Mouse (Mus musculus) limb, embryonic 15.5 days (tissue): ENCODE data around the gene Slit3. TPM values are rescaled to one million over a fixed set of nuclear protein-coding genes. Genes with fewer than 3 reads are reported as not detected.

ENCODE experiments used
- ATAC-seq: fragments of 200-750 bp; cut with Nextera tagmentation; 2 replicates; pipeline ENCODE4 v1.8.0; 2017; ENCODE audit warnings: low read depth, moderate TSS enrichment; ENCODE audit not compliant: insufficient number of reproducible peaks, low FRiP score, low TSS enrichment
- H3K27ac ChIP-seq: fragments of 300-500 bp; sonication (generic); 2 replicates; pipeline ENCODE4 v1.5.1; 2015; ENCODE audit warnings: moderate library complexity, mild to moderate bottlenecking, inconsistent platforms
- H3K27me3 ChIP-seq: fragments of 300-500 bp; sonication (generic); 2 replicates; pipeline ENCODE4 v1.6.1; 2015; ENCODE audit warnings: inconsistent platforms
- H3K36me3 ChIP-seq: fragments of 300-500 bp; sonication (generic); 2 replicates; pipeline ENCODE4 v1.6.1; 2015; ENCODE audit warnings: inconsistent platforms
- H3K4me1 ChIP-seq: fragments of 300-500 bp; sonication (generic); 2 replicates; pipeline ENCODE4 v1.6.1; 2015; ENCODE audit warnings: inconsistent platforms
- H3K4me2 ChIP-seq: fragments of 300-500 bp; sonication (generic); 2 replicates; pipeline ENCODE4 v1.6.1; 2015; ENCODE audit warnings: mild to moderate bottlenecking, inconsistent platforms
- H3K4me3 ChIP-seq: fragments of 300-500 bp; sonication (generic); 2 replicates; pipeline ENCODE4 v1.5.1; 2015; ENCODE audit warnings: mild to moderate bottlenecking, inconsistent platforms
- H3K9ac ChIP-seq: fragments of 300-500 bp; sonication (generic); 2 replicates; pipeline ENCODE4 v1.6.1; 2015; ENCODE audit warnings: inconsistent platforms
- H3K9me3 ChIP-seq: fragments of 300-500 bp; sonication (generic); 2 replicates; pipeline ENCODE4 v1.6.1; 2016; ENCODE audit warnings: inconsistent platforms
- WGBS: fragments of 180-500 bp; shearing (Covaris S2); methylation state at CpG from one replicate; pipeline ENCODE4 v1.1.7; 2015; 5-methylcytosine and 5-hydroxymethylcytosine counted together
- polyA plus RNA-seq: library from polyadenylated mRNA; unstranded; fragments of >200 nt; fragmentation: Nextera tagmentation; extraction: Ambion mirVana; gene quantifications from 2 replicates; pipeline ENCODE4 v1.2.1, GENCODE M21; 2015

Gene Slit3
- polyA plus RNA-seq, 1 experiment from 2014 or later, result 20.8 TPM

- no peaks in the 10 kb centered on the region for H3K27me3 ChIP-seq
- 89% methylated on average over 3 of the region's 3 CpGs for WGBS
- no peaks in the 10 kb centered on the region for H3K36me3 ChIP-seq
- H3K27ac ChIP-seq, result no peak overlapping the region
- no peak overlapping the region for H3K9ac ChIP-seq
- H3K4me2 ChIP-seq, result no peak overlapping the region
- H3K9me3 ChIP-seq, result no peaks in the 10 kb centered on the region
- H3K4me1 ChIP-seq, result peaks cover 17% of the 10 kb centered on the region
- ATAC-seq, result no peak
- no peak overlapping the region for H3K4me3 ChIP-seq
Measured at GRCm38 (mm10) chr11:35163396-35163795, 42.4 kb downstream of the Slit3 start.

- Histone ChIP-seq H3K36me3 (no peaks in the 10 kb centered on the region), H3K27ac (no peak overlapping the region), H3K9me3 (no peaks in the 10 kb centered on the region), H3K4me1 (peaks cover 12% of the 10 kb centered on the region), H3K4me2 (no peak overlapping the region), H3K27me3 (no peaks in the 10 kb centered on the region), H3K4me3 (no peak overlapping the region), H3K9ac (no peak overlapping the region)
- ATAC-seq, result no peak
- WGBS, result 50% methylated on average over 8 of the region's 8 CpGs
Measured at GRCm38 (mm10) chr11:35167176-35167575, 46.2 kb downstream of the Slit3 start.

DNA sequence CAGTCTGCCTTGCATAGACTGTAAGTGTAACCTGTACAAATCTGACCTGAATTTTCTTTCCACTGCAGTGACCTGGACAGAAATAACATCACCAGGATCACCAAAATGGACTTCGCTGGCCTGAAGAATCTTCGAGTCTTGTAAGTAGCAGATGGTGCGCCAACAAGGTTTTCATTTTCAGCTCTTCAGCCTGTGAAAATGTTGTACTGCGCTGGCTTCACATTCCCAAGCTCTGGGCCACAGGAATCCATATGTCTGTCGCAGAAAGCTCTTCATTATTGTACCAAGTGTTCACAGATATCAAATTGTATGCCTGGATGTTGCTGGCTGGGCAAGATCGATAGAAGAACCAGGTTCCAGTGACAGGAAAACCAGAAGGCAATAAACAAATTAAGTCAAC, 50.5 kb downstream of the Slit3 start:
- WGBS, result 75% methylated on average over 6 of the region's 6 CpGs

DNA sequence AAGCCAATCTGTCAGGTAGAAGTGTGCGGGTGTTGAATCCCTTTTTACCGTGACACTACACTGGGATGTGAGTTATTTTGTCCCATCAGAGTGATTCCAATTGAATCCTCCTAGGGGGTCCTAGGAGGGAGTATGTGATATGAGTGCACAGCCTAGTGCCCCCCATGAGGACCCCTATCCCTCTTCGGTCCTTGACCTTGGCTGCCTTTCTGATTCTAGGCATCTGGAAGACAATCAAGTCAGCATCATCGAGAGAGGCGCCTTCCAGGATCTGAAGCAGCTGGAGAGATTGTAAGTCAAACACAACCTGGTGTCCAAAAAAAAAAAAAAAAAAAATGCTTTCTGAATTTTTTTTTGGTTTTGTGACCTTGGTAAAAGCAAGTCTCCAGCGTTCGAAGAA, 56.5 kb downstream of the Slit3 start:
- no peak overlapping the region for H3K27ac ChIP-seq
- H3K4me1 ChIP-seq, result peaks cover 10% of the 10 kb centered on the region; the same call in 1 of the 2 replicates
- WGBS, result 91% methylated on average over 7 of the region's 7 CpGs
- H3K27me3 ChIP-seq, result no peaks in the 10 kb centered on the region
- no peak overlapping the region for H3K4me3 ChIP-seq
- H3K4me2 ChIP-seq, result no peak overlapping the region
- no peaks in the 10 kb centered on the region for H3K36me3 ChIP-seq
- ATAC-seq, result no peak
- no peaks in the 10 kb centered on the region for H3K9me3 ChIP-seq
- no peak overlapping the region for H3K9ac ChIP-seq

More for the DNA sequence above, 50.5 kb downstream of the Slit3 start:
- no peak for ATAC-seq
- Histone ChIP-seq H3K4me3 (no peak overlapping the region), H3K4me1 (0 out of 2 replicates have a peak, but pooled peaks cover 2% of the 10 kb centered on the region), H3K36me3 (no peaks in the 10 kb centered on the region), H3K9me3 (no peaks in the 10 kb centered on the region), H3K4me2 (no peak overlapping the region), H3K27me3 (no peaks in the 10 kb centered on the region), H3K27ac (no peak overlapping the region), H3K9ac (no peak overlapping the region)

GRCm38 (mm10) chr11:35178144-35178817, 57.3 kb downstream of the Slit3 start:
- H3K4me3 ChIP-seq, result peak overlapping the region; percentile 4; the same call in 1 of the 2 replicates
- H3K36me3 ChIP-seq, result no peaks in the 10 kb centered on the region
- 34% methylated on average over 24 of the region's 24 CpGs for WGBS

GRCm38 (mm10) chr11:35179305-35179704, 58.3 kb downstream of the Slit3 start:
- Histone ChIP-seq H3K4me1 (peaks cover 8% of the 10 kb centered on the region; the same call in 1 of the 2 replicates), H3K4me3 (no peak overlapping the region), H3K27me3 (no peaks in the 10 kb centered on the region), H3K27ac (no peak overlapping the region), H3K4me2 (no peak overlapping the region), H3K9me3 (no peaks in the 10 kb centered on the region), H3K9ac (no peak overlapping the region), H3K36me3 (no peaks in the 10 kb centered on the region)
- 51% methylated on average over 8 of the region's 8 CpGs for WGBS
- no peak for ATAC-seq

More at GRCm38 (mm10) chr11:35178144-35178817, 57.3 kb downstream of the Slit3 start:
- H3K4me1 ChIP-seq, result peaks cover 10% of the 10 kb centered on the region; the same call in 1 of the 2 replicates
- no peak for ATAC-seq
- no peaks in the 10 kb centered on the region for H3K27me3 ChIP-seq
- H3K4me2 ChIP-seq, result peak overlapping the region; percentile 27
- H3K27ac ChIP-seq, result no peak overlapping the region
- H3K9me3 ChIP-seq, result no peaks in the 10 kb centered on the region
- H3K9ac ChIP-seq, result no peak overlapping the region

GRCm38 (mm10) chr11:35182887-35183286, 61.9 kb downstream of the Slit3 start:
- no peak for ATAC-seq

GRCm38 (mm10) chr11:35194826-35195225, 73.8 kb downstream of the Slit3 start:
- no peak for ATAC-seq
- 84% methylated on average over 6 of the region's 6 CpGs for WGBS

More at GRCm38 (mm10) chr11:35182887-35183286, 61.9 kb downstream of the Slit3 start:
- 61% methylated on average over 5 of the region's 5 CpGs for WGBS
- H3K9me3 ChIP-seq, result no peaks in the 10 kb centered on the region
- peaks cover 8% of the 10 kb centered on the region; the same call in 1 of the 2 replicates for H3K4me1 ChIP-seq
- no peak overlapping the region for H3K9ac ChIP-seq
- H3K4me3 ChIP-seq, result no peak overlapping the region
- H3K27me3 ChIP-seq, result no peaks in the 10 kb centered on the region
- H3K4me2 ChIP-seq, result no peak overlapping the region
- H3K27ac ChIP-seq, result no peak overlapping the region
- peaks cover 4% of the 10 kb centered on the region for H3K36me3 ChIP-seq

GRCm38 (mm10) chr11:35196777-35197176, 75.8 kb downstream of the Slit3 start:
- H3K9me3 ChIP-seq, result no peaks in the 10 kb centered on the region
- no peak for ATAC-seq
- no peak overlapping the region for H3K4me3 ChIP-seq
- 70% methylated on average over 7 of the region's 7 CpGs for WGBS
- peaks cover 11% of the 10 kb centered on the region; the same call in 1 of the 2 replicates for H3K4me1 ChIP-seq
- H3K27me3 ChIP-seq, result no peaks in the 10 kb centered on the region
- H3K9ac ChIP-seq, result no peak overlapping the region
- no peak overlapping the region for H3K27ac ChIP-seq
- H3K4me2 ChIP-seq, result no peak overlapping the region
- no peaks in the 10 kb centered on the region for H3K36me3 ChIP-seq

More at GRCm38 (mm10) chr11:35194826-35195225, 73.8 kb downstream of the Slit3 start:
- Histone ChIP-seq H3K4me3 (no peak overlapping the region), H3K9me3 (no peaks in the 10 kb centered on the region), H3K4me1 (peaks cover 11% of the 10 kb centered on the region; the same call in 1 of the 2 replicates), H3K27me3 (no peaks in the 10 kb centered on the region), H3K36me3 (no peaks in the 10 kb centered on the region), H3K4me2 (no peak overlapping the region), H3K27ac (no peak overlapping the region), H3K9ac (no peak overlapping the region)

DNA sequence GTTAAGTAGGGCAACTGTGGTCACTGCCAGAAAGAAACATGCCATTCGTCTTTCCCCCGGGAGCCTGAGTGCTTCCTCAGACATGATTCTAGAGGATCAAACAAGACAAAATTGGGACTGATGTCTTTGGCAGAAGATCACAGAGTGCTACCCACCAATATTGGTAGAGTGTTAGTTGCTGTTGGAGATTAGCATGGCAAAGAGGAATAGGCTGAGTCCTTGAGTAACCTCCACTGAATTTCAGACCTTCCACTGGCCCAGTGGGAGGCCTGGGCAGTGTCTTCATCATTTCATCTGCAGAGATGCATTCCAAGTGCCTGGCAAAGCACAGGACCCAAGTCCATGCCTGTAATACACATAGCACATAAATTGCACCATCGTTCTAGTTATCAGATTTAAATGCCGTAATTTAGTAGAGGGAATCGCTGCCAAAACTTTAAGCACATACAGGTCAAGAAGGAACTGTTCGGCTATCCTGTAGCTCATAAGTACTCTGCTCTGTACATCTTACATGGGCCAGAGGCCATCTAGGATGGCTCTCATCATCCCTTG, 77.6 kb downstream of the Slit3 start:
- no peak overlapping the region for H3K4me3 ChIP-seq
- H3K4me2 ChIP-seq, result no peak overlapping the region
- no peak for ATAC-seq
- H3K9me3 ChIP-seq, result no peaks in the 10 kb centered on the region
- H3K4me1 ChIP-seq, result peaks cover 19% of the 10 kb centered on the region
- no peaks in the 10 kb centered on the region for H3K36me3 ChIP-seq
- H3K27me3 ChIP-seq, result no peaks in the 10 kb centered on the region
- no peak overlapping the region for H3K27ac ChIP-seq
- H3K9ac ChIP-seq, result no peak overlapping the region
- WGBS, result 77% methylated on average over 6 of the region's 6 CpGs

- 59% methylated on average over 5 of the region's 5 CpGs for WGBS
- no peaks in the 10 kb centered on the region for H3K36me3 ChIP-seq
- ATAC-seq, result no peak
- no peaks in the 10 kb centered on the region for H3K27me3 ChIP-seq
- no peaks in the 10 kb centered on the region for H3K9me3 ChIP-seq
- H3K4me3 ChIP-seq, result no peak overlapping the region
- no peak overlapping the region for H3K27ac ChIP-seq
- H3K4me1 ChIP-seq, result peaks cover 17% of the 10 kb centered on the region
- H3K9ac ChIP-seq, result no peak overlapping the region
- no peak overlapping the region for H3K4me2 ChIP-seq
Measured at GRCm38 (mm10) chr11:35202332-35202731, 81.3 kb downstream of the Slit3 start.

DNA sequence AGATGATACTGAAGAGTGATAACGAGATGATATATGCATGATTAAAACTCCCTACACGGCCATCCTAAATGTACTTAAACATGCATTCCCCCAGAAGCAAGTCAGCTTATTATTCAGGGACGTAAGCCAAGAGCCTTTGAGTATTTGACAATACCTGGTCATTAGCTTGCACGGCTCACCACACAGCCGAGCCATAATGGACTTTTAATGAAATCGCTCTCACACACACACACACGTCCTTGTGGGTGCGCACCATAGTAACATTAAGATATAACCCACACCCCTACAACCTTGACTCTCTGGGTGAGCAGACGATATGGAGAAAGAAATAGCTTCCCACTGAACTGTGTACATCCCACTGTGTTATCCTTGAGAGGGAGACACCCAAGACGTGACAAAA, 82.6 kb downstream of the Slit3 start:
- ATAC-seq, result no peak
- peaks cover 15% of the 10 kb centered on the region for H3K4me1 ChIP-seq

More for the DNA sequence above, 82.6 kb downstream of the Slit3 start:
- Histone ChIP-seq H3K4me2 (no peak overlapping the region), H3K27me3 (no peaks in the 10 kb centered on the region), H3K4me3 (no peak overlapping the region), H3K36me3 (no peaks in the 10 kb centered on the region), H3K27ac (no peak overlapping the region), H3K9me3 (no peaks in the 10 kb centered on the region), H3K9ac (no peak overlapping the region)
- WGBS, result 43% methylated on average over 10 of the region's 10 CpGs
